Mouse (Mus musculus) bone marrow, adult 2 months (tissue): ENCODE results near the gene Tmcc2.

ENCODE experiments used
- CTCF ChIP-seq: fragments of 200-500 bp; IDR thresholded peaks from 2 replicates; pipeline ENCODE4 v1.5.1; 2011; ENCODE audit warnings: low read length, control low read depth; ENCODE audit not compliant: control insufficient read depth, insufficient read depth
- POLR2A ChIP-seq: fragments of 200-500 bp; IDR thresholded peaks from 2 replicates; pipeline ENCODE4 v1.6.1; 2011; ENCODE audit warnings: low read depth, mild to moderate bottlenecking, control low read depth, low read length, borderline replicate concordance; ENCODE audit not compliant: control insufficient read depth

- no peak for TF ChIP-seq CTCF
- no peak for TF ChIP-seq POLR2A
These were observed 5.4 kb downstream of the Tmcc2 start for GRCm38 (mm10) chr1:132385711-132386110.
